Mouse (Mus musculus): Measurements from ENCODE around the gene Aldh18a1.
"Not testable (repeated sequence)": the region's sequence is repeated elsewhere in the genome, so short reads cannot be mapped to it uniquely, and the experiment has no call there.

Gene Aldh18a1

DNA sequence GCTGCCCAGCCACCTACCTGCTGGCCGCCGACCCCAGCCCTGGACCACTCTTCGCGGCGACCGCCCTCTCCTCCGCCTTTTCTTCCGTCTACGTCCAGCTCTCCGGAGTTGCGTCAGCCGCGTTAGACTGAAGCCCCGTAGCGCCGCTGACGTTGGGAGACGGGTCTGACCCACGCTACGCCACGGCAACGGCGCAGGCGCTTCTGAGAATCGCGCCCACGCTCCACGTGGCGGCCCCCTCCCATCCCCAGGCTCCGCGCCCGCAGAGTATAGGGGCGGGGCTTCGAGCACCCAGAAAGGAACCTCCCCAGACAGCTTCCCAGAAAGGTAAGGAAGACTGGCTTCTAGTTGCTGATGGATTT is at the start of gene Aldh18a1:
Gene Aldh18a1 (minus strand): TSS at position 171 of the 362 bp plus-strand sequence.
- DNase-seq (ENCODE audit: low read depth), result peak; percentile 95

DNA sequence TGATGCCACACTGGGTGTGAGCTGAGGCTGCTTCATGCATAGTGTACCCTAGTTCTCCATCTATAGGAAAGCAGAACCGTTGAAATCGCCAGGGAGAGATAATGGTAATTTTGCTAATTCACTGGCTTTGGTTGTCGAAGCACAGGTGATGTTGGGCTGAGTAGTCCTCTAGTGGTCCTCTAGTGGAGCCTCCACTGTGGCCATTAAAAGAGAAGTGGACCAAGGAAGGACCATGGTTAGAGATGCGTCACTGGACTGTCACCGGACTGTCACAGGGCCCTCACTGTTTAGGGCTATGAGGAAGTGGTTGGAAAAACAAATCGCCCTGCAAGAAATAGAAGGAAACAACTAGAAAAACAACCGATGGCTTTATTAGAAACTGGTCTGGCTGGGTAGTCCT is 49.3 kb upstream of the Aldh18a1 start:
- DNase-seq (ENCODE audit: low read depth), result peak; percentile 25

DNA sequence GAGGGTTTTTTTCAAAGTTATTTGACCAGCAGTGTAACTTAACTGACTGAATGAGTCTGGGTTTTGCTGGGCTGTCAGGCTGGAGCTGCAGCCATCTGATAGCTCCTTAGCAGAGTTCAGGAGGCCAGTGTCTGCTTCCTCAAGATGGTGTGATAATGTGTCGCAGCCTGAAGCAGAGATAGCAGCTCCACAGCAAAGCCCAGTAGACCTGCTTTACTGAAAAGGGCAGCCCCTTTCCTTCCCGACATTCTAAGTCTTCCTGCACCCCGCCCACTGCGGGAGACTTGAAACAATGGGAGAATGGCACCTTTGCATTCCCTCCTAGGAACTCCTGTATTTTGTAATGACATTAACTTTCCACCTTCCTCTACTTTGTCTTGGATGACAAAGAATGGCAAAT is 48.8 kb upstream of the Aldh18a1 start:
- DNase-seq (ENCODE audit: low read depth), result peak; percentile 73

DNA sequence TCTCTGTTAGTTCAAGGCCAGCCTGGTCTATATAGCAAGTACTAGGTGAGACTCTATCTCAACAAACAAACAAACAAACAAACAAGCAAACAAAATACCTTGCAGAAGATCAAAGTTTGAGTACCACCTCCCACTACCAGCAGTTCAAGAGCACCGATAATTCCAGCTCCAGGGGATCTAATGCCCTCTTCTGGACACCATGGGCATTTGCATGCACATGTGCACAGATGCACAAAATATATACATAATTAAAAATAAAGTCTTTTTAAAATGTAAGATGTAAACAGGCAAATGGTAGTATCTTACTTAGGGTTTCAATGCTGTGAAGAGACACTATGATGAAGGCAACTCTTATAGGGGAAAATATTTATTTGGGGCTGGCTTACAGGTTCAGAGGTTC is 44.9 kb upstream of the Aldh18a1 start:
- DNase-seq (ENCODE audit: low read depth), result peak; percentile 29

DNA sequence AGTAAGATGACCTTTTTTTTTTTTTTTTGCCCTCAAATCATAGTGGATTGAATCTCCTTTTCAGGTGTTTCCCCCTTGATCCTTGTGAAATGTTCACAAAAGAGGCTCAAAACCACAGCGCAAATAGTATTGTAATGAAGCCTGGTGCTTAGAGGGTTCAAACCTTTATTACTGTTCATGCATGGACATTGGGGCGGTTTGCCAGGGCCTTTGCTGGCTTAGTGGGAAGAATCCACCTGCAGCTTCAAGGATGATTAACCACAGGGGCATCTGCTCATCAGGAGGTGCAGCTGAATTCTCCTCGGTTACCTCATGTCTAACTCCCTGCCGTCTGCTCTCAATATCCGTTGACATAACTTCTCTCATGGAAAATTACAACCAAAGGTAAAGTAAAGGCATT is 44.4 kb upstream of the Aldh18a1 start:
- DNase-seq (ENCODE audit: low read depth), result no peak

DNA sequence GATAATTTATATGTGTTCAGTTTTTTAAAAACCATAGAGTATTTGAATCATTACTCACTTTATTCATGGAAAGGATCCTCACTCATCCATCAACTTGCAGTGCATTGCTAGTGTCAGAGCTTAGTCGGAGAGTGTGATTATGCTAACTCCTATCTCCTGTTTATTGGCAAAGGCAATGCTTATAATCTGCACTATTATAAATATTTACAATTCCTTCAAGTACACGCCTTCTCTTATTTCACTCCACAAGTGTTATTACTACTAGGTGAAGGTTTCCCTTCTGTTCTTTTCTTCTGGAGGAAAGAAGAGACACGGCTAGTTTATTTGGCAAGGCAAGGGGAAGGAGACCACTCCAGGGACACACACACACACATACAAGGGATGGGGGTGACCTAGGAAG is 43.9 kb upstream of the Aldh18a1 start:
- DNase-seq (ENCODE audit: low read depth), result no peak

DNA sequence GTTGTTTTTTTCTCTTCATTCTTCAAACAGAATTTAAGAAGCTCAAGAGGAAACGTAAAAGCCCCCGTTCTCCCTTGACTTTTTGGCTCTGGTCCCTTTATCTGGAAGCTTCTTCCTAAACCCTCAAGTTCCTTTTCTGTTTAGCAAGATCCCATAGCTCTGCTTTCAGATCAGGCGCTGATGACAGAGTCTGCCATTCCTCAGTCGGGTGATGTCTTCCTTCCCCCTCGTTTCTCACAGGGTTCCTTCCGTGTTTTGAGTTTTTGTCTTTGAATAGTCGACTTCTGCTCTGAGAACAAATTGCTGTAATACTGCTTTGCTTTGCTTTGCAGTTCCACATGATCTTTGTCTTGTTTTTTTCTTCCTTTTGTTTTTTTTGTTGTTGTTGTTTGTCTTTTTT is 42.3 kb upstream of the Aldh18a1 start:
- DNase-seq (ENCODE audit: low read depth), result no peak

DNA sequence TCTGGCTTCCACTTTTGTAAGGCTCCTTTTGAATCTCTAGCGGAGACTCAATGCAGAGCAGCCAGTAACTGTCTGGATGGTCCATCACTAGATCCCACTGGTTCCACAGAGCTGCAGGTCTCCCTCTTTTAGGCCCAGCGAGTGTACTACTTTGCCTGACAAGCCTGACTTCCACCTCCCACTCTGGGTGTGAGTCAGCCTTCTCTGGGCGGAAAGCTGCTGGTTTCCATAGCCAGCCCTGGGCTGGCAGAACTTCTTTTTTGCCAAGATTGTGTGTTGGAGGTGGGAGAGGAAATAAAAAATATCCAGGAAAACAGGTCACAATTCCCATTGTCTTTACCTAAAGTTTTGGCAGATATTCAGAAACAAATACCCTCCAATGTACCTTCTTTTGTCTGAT is 41.8 kb upstream of the Aldh18a1 start:
- DNase-seq (ENCODE audit: low read depth), result no peak

DNA sequence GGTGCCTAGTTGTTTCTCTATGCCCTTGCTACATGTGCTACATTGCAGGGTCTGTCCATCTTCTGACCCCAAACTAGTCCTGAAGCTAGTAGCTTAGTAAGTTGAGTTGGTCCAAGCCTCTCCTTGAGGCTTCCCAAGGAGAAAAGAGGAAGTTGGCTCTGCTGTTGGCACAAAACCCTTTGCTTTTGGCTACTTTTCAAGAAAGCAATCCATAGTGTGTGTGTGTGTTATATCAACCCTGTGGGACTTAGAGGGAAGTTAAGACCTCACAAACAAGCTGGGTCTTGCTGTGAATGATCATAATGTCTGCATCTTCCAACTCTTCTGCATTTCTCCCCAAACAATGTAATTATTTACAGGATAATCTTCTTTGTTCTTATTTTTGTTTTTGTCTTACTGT is 40.7 kb upstream of the Aldh18a1 start:
- peak; percentile 56 for DNase-seq (ENCODE audit: low read depth)

DNA sequence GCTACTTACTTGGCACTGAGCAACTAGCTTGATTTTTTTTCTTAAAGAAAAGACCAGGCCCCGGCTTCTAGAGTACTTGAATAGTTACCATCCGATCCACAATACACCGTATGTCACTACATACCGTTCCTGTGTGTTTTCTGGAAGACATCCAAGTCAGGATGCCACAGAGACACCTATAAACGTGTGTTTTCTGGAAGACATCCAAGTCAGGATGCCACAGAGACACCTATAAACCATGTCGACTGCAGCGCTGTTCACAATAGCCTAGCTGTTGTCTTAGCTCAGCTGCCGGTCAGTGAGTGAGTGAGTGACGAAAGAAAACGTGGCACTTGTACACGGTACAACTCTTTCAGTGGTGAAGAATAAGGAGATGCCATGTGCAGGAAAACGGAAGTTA is 37.7 kb upstream of the Aldh18a1 start:
- no peak for DNase-seq (ENCODE audit: low read depth)

DNA sequence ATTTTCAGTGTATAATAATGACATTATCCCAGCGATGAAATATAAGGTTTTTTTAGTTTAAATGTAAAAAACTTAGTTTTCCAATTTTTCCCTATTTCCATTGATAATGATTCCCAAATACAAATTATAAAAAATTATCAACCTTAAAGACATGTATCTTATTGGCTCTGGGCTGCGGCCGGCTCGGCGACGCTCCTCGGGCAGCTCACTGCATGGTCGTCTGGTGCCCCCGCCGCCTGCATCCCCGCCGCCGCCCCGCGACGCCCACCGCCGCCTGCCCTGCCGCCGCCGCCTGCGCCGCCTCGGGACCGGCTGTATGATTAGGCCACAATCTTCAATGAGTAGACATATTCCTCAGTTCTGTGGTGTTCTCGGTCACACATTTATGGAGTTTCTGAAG is 33.4 kb upstream of the Aldh18a1 start:
- DNase-seq (ENCODE audit: low read depth), result not testable (repeated sequence)

DNA sequence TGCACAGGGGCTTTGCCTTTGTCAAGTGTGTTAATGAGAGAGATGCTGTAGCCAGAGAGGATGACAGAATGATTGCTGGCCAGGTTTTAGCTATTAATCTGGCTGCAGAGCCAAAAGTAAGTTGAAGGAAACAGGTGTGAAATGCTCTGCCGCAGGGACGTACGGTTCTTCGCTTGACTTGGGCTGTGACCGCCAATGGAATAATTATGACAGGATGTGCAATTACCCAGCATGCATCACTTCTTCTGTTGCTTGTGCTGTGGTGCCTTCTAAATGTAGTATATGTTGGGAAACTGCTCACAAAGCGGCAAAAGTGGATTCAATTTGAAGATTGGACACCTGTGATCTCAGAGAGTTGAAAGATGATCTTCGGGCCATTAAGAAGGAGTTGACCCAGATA is 27.8 kb upstream of the Aldh18a1 start:
- DNase-seq (ENCODE audit: low read depth), result no peak

DNA sequence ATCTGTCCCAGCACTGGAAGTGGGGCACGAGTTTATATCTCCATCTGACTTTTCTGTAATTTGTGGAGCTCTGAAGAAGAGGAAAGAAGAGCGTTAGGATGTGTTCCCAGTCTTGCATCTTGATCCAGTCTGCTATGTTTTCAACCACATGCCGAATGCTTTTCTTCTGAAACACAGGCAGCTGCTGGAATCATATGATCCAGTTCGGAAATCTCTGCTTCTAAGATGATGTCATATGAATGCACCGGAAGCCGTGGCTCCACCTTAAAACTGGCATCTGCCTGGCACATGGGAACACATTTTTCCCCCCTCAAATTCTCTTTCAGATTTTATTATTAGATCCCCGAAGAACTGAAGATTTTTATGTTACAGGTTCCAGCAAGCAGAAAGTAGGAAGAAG is 26.5 kb upstream of the Aldh18a1 start:
- no peak for DNase-seq (ENCODE audit: low read depth)

DNA sequence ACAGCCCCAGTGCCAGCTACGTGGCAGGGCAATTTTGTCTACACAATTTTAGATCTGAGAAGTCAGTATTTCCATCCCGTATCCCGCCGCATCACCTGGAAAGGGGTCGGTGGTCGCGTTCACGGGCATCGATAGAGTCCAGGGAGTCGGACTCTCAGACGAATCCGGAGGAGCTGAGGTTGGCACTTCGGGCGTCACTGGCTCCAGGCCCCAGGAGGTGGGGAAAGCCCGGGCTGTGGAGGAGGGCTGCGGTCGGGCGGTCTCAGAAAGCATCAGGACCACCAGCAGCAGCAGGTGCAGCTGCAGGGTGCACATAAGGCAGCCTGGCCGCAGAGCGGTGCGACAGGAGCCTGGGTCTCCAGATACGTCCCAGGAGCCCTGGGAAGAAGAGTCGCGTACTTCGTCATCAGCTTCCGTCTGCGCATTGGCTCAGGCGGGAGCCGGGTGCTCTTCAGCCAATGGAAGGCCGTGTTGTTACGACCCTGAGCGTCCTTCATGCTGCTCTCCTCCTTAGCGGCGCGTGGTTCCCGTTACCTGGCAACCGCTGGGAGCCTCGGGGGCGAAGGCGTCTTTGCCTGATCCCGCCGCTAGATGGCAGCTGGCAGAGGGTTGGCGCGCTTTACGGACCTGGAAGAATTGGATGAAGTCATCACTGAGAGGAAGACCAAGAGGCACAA is 23.7 kb upstream of the Aldh18a1 start, which contains the start of the genes Tctn3 and Entpd1:
Gene Tctn3 (minus strand): TSS at position 404 of the 677 bp plus-strand sequence.
Gene Entpd1 (plus strand): TSS at position 537 of the 677 bp plus-strand sequence.
- DNase-seq (ENCODE audit: low read depth), result peak; percentile 98

DNA sequence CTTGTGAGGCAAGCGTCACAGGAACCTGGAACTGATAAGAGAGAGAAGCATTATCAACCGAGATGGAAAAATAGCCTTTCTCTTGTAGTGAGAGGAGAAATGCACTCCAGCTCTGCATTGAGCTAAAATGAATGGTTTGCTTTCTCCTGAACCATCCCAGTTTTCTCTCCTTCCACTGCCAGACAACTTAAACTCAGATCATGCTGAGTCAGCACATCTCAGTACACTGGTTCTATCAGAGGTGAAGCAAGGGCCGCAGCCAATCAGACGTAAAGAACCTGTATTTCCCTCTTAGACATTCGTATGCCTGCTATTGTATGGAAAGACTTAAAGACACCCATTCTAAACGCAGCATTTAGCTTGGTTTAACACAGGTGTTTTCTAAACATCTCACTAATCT is 19.4 kb upstream of the Aldh18a1 start:
- no peak for DNase-seq (ENCODE audit: low read depth)

DNA sequence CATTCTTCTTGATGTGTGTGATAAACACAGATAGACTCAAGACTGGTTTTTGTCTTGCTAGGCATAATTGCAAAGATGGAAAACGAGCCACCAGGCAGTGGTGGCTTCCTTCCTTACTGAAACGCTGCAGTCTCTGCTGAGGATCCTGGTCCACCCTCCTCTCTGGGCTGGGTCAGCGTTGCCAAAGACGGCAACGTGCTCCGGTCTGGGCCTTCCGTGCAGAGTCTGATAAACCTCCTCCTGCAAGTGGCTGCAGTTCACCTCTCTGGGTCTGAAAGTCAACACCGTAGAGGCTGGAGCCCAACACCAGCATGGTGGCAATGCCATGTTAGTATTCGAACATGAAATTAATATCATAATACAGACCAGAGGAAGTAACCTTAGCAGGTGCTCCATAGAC is 16.9 kb upstream of the Aldh18a1 start:
- DNase-seq (ENCODE audit: low read depth), result no peak

DNA sequence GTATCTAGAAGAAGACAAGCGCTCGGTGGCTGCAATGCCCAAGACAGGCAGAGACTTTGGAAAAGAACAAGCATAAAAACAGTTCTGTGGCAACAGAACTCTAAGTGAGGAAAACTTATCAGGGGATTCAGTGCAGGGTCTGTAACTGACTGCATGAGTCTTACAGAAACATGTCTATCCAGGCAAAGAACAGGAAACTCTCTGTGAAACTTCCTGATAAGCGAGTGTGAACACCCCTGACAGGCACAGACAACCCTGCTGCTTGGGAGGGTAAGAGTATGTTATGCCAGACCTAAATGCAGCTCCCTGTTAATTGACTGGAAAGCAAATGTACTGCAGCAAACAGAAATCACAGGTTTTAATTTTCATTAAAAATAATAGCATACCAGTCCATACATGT is 13.6 kb upstream of the Aldh18a1 start:
- no peak for DNase-seq (ENCODE audit: low read depth)

DNA sequence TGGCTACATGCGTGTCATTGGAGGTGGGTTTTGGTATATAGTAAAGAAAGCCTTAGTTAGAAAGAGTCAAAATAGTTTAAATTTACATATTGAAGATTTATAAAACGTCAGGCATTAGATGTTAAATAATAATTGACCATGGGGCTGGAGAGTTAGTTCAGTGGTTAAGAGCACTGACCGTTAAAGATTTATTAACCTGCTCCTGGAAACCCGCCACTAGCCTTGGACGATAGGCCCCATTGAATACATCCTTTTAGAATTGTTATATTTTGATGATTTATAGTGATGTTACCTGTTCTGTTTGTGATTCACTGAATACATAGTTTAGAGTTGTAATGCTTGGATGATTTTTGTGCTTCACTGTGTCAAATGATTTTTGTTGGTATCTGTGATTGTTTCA is 12.6 kb upstream of the Aldh18a1 start:
- DNase-seq (ENCODE audit: low read depth), result not testable (repeated sequence)

DNA sequence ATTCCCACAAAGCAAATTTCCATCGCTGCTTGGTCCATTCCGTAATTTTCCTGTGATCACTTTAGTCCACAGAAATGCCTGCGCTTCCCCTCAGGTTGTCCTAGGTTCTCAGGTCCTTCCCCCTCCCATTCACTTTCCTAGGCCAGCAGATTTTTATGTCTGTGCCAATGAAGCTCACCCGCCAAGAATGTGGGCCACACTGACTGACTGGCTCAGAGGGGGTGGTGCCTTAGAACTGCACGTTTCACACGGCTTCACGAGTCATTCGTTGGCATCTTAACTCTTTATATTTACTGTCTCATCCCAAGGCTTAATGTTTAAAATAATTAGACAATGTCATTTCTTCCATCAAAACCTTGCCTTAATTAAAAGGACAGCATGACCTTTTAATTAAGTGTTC is 7.6 kb upstream of the Aldh18a1 start:
- DNase-seq (ENCODE audit: low read depth), result no peak

DNA sequence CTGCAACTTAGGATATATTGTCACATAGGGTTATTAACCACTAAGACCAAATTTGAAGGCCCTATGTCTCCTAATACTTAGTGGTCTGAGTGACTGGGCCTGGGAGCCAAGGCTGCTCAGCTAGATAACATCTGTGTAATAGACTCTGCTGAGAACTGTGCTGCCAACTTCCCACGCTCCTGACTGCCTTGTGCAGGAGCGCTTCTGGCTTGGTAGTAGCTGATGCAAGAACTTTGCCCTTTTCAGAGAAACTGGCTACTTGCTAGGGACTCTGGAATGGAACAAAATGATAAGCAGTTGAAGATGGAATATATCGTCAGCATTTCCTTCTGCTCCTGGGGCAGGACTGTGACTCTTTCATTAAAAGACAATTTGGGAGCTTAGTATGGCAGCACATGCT is 7.0 kb upstream of the Aldh18a1 start:
- DNase-seq (ENCODE audit: low read depth), result no peak

DNA sequence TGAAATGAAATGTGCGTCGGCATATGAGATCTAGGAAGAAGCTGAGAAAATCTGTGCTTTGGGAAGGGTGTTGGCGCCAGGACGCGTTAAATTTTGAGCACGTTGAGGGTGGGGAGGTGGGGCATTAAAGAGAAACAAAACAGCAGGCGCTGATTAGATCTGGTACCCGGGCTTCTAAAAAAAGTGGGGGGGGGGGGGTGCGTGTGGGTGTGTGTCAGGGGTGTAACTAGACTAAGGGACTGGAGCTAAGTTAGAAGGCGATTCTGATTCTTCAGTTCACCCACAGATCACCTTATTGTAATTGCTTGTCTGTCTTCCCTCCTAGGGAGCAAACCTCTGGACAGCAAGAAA is 1.2 kb upstream of the Aldh18a1 start:
- no peak for DNase-seq (ENCODE audit: low read depth)

DNA sequence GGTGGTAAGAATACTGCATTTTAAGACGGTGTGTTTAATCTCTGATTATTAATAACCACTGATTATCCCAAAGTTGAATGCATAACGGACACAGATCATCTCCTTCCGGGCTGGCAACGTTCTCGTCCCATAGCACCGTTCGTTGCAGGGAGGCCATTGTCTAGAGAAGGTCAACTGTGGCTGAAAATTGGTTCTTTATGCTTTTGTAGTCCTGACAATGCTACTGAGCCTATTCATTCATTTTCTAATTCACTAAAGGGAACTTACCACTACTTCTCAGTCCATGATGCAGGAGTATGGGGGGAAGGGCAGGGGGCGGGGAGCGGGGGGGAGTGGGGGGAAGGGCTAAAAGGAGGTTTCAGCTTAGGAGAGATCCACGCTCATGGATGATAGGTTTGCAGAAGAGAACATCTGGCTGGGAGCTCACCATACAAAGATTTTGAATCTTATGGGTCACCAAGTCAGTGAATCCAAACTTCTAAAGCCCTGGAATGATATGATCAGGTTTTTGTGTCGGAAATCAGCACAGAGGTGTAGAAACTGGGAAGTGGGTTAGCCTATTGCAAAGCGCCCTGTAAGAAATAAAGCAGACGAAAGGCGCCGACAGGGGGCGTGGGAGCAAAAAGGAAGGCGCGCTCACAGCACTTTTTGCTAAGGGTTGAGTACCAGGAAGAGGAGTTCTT is 725 bp upstream of the Aldh18a1 start:
- peak; percentile 97 for DNase-seq (ENCODE audit: low read depth)

DNA sequence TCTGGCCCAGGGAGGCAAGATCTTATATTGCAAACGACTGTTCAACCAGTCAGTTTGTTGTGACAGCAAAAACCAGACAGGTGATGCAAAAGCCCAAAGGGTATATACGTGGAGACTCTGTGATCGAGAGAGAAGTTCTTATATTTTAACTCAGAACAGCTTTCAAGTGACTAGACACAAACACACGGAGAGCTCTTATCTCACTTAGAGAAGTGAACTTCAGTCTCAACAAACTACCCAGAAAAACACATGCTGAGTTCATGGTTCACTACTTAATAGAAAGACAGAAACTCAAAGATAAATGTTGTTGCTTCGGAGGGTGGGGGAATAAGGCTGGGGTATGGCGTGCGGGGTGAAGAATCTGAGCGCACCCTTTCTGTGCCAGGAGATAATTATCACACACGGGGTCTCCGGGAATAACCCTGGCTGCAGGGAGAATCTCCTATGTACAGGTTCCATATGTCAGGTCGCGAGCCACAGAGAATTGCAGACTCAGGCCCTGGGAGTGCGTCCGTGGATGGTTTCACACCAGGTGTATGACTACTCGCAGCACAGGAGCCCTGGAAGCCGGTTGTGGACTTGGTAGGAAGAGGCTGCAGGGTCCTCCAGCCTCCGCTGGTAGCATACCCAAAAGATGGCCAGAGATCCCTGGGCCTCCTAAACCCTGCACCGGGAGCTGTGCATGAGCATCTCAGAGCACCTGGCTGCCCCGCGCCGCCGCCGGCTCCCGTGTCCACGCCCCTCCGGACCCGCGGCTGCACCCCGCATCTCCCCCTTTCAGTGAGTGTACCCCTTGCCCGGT is 571 bp downstream of the Aldh18a1 start:
- peak; percentile 21 for DNase-seq (ENCODE audit: low read depth)

Measured in 416B (cell line).